Mouse (Mus musculus): ENCODE measurements around the gene Gm10961. TPM values are rescaled to one million over a fixed set of nuclear protein-coding genes. Genes with fewer than 3 reads are reported as not detected.
"Not testable (repeated sequence)": the region's sequence is repeated elsewhere in the genome, so short reads cannot be mapped to it uniquely, and the experiment has no call there.

Gene Gm10961
- total RNA-seq, 2 experiments from 2014 or later = not detected

- DNase-seq = peak; percentile 65 to 77
Observed at GRCm38 (mm10) chr3:107612902-107613525, 18.1 kb upstream of the Gm10961 start.

GRCm38 (mm10) chr3:107617800-107618199 lies 13.3 kb upstream of the Gm10961 start:
- no peak for DNase-seq

- no peak for DNase-seq
Observed at GRCm38 (mm10) chr3:107619911-107620310, 11.2 kb upstream of the Gm10961 start.

- no peak for DNase-seq
Observed at GRCm38 (mm10) chr3:107621286-107622075, 9.6 kb upstream of the Gm10961 start.

GRCm38 (mm10) chr3:107622537-107622936 lies 8.6 kb upstream of the Gm10961 start:
- DNase-seq = no peak

- no peak for DNase-seq
Observed at GRCm38 (mm10) chr3:107624424-107624823, 6.7 kb upstream of the Gm10961 start.

GRCm38 (mm10) chr3:107625536-107625935 lies 5.6 kb upstream of the Gm10961 start:
- no peak for DNase-seq

- no peak for DNase-seq
Observed at GRCm38 (mm10) chr3:107626751-107627150, 4.4 kb upstream of the Gm10961 start.

DNA sequence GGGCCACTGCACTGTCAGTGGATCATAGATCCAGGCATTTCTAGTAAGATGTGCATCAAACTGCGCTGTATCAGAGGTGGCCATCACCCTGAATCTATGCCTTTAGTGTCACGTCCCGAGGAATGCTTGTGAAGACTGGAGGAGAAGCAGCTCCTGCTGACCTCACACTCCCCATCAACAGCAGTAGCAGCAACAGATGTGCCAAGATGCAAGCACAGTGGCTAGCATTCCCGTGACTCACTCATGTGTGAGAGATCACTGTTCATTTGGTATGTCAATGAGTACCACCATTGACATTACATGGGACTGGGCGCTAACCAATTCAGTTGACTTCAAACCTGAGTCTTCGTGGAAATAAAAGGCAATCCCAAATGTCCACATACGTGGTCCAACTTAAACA lies 3.5 kb upstream of the Gm10961 start:
- DNase-seq = no peak

DNA sequence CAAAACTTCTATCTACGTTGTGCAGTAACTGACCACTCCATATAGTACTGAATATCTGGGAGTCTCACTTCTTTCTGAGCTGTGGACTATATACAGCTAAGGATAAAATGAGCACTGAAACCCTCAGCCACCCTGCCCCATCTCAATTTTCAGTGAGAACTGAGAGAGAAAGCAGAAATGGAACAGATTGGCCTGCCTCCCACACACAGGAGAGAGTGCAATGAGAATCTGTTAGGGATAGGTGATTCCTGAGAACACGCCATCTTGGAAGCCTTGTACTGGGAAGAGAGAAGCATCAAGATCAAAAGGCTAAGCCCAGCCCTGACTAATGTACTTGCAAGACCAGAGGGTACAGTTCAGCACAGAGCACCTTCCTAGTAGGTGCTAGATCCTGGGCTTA lies 2.6 kb upstream of the Gm10961 start:
- no peak for DNase-seq

- no peak for DNase-seq
Observed at GRCm38 (mm10) chr3:107629411-107629810, 1.7 kb upstream of the Gm10961 start.

DNA sequence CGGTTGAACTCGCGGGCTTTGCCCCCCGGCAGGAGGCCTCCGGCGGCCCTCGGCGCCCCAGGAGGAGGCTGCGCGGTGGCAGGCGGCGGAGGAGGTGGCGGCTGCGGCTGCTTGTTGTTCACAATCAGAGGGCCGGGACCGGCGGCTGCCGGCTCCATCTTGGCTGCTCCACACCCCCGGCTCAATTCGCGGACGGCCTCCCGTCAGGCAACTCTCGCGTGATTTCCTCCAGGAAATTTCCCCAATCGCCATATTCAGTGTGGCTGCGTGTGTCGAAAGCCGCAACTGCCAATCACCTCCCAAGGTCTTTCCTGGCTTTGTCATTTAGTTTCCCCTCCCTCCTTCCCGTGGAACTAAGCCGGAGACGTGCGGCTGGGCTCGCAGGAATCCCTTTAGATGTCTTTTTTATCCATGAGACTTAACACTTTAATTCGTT lies 419 bp downstream of the Gm10961 start, which contains the start of gene Strip1:
Gene Strip1 (minus strand): TSS at position 172 of the 436 bp plus-strand sequence.
- DNase-seq = peak; percentile 94 to 95

DNA sequence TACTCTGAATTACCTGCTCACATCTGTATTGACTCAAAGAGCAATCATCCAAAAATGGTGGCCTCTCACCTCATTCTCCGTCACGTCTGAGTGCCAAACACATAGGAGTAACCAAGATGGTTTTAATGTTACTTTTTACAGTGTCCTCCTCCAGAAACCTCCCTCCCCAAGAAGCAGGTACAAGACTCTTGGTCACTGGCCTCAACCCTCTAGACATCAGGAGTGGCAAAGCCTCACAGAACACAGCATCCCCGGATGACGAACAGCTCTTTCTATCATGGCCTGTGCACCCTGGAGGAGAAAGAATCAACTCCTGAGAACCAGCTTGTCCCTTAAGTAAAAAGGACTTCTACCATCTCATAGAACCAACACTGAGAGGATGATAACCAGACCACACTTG lies 1.7 kb downstream of the Gm10961 start:
- no peak for DNase-seq

- no peak for DNase-seq
Observed at GRCm38 (mm10) chr3:107633906-107634305, 2.8 kb downstream of the Gm10961 start.

- DNase-seq = no peak
Observed at GRCm38 (mm10) chr3:107635836-107636235, 4.7 kb downstream of the Gm10961 start.

- DNase-seq = no peak
Observed at GRCm38 (mm10) chr3:107636236-107636635, 5.1 kb downstream of the Gm10961 start.

- DNase-seq = no peak
Observed at GRCm38 (mm10) chr3:107637606-107638172, 6.6 kb downstream of the Gm10961 start.

GRCm38 (mm10) chr3:107646947-107647346 lies 15.8 kb downstream of the Gm10961 start:
- DNase-seq = peak in 1 of 2 experiments; percentile 24

- not testable (repeated sequence) for DNase-seq
Observed at GRCm38 (mm10) chr3:107650276-107650675, 19.2 kb downstream of the Gm10961 start.

GRCm38 (mm10) chr3:107652968-107653367 lies 21.8 kb downstream of the Gm10961 start:
- DNase-seq = no peak

GRCm38 (mm10) chr3:107654861-107655260 lies 23.7 kb downstream of the Gm10961 start:
- peak in 1 of 2 experiments; percentile 15 for DNase-seq

GRCm38 (mm10) chr3:107655491-107655890 lies 24.4 kb downstream of the Gm10961 start:
- DNase-seq = no peak

DNA sequence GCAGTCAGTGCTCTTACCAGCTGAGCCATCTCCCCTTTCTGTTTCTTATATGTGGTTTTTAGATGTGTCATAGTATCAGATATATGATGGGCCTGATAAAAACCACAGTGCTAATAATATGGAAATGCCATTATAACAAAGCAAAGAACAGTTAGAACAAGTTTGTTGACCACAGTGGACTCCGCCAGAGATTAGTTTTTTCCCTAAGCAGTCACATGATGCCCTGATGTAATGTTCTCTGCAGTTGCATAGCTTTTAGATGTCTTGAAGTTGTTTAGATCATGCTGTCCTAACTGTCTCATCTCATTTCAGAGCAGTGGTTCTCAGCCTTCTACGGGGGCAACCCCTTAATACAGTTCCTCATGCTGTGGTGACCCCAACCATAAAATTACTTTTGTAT lies 25.0 kb downstream of the Gm10961 start:
- no peak for DNase-seq

All from adrenal gland, postnatal 36 days (tissue).